Mouse (Mus musculus): ENCODE measurements at regions not wholly inside any gene's neighbourhood (a gene's known extent, or its start where the extent isn't known, plus 50 kb on each side); places are given as distances from the start of the nearest gene placed in this dataset.

GRCm38 (mm10) chr12:12147088-12147687 is 114.8 kb upstream of the Fam49a start:
- no peak for DNase-seq (ENCODE audit: low spot score)

DNA sequence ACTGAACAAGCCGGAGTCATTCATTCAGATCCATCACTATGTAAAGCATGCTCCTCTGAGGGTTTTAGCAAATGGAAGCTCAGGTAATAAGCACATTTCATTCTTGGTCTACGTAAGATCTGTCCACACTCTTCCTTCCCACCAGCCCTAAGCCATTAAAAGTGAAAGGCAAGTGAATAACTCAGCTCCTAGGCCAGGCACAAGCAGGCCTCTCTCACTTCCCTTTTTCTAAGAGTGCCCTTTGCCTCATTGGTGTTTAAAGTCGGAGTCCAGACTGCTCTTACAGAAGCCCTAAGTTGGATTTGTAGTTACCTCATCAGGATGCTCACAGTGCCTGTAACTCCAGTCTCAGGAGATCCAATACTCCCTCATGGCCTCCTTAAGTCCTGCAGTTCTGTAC is 114.1 kb upstream of the Fam49a start:
- no peak for DNase-seq (ENCODE audit: low spot score)

- no peak for DNase-seq (ENCODE audit: low spot score)
Measured at GRCm38 (mm10) chr12:12148659-12149399, 113.1 kb upstream of the Fam49a start.

GRCm38 (mm10) chr12:12164411-12164810 is 97.5 kb upstream of the Fam49a start:
- no peak for DNase-seq (ENCODE audit: low spot score)

GRCm38 (mm10) chr12:12170581-12170980 is 91.4 kb upstream of the Fam49a start:
- DNase-seq (ENCODE audit: low spot score) = no peak

- DNase-seq (ENCODE audit: low spot score) = no peak
Measured at GRCm38 (mm10) chr12:12172087-12172823, 89.7 kb upstream of the Fam49a start.

GRCm38 (mm10) chr12:12176331-12177263 is 85.3 kb upstream of the Fam49a start:
- DNase-seq (ENCODE audit: low spot score) = peak; percentile 64

GRCm38 (mm10) chr12:12177264-12178043 is 84.5 kb upstream of the Fam49a start:
- no peak for DNase-seq (ENCODE audit: low spot score)

DNA sequence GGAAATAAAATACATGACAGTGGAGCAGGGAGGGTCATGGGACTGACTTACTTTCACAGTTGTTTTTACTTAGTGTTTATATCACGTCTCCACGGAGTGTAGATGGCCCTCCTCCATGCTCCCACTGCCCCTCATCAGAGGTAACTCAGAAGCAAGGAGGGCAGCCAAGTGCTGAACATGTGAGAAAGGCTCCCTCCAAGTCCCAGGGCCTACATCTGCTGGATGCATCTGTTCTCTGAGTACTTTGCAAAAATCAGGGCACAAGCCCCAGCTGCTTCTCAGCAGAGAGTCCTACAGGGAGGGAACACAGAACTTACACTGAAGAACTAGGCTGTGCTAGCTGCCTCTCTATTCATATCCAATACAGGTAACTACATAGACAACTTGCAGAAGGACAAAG is 83.5 kb upstream of the Fam49a start:
- peak; percentile 16 for DNase-seq (ENCODE audit: low spot score)

DNA sequence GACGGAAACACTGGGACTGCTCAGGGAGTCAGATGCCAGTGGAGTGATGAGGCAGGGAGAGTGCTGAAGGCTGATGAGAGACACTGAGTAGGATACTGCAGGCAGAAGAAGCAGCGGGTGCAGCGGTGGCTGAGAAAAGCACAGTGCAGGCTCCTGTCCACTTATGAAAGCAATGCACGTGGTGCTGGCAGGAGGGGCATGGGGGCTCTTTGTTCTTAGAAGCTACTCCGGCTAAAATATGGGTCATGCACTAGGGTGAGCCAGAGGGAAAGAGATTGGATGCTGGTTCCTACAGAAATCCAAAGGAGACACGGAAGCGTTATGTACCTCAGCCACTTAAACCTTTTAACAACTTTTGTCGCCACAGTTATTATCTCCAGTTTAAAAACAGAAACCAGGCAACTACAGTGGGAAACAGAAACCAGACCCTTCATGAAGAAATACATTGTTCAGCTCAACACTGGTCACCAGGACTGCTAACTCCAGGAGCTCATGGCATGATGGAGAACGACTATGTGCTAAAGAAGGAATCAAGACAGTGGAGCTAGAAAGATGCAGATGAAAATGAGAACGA is 82.6 kb upstream of the Fam49a start:
- no peak for DNase-seq (ENCODE audit: low spot score)

DNA sequence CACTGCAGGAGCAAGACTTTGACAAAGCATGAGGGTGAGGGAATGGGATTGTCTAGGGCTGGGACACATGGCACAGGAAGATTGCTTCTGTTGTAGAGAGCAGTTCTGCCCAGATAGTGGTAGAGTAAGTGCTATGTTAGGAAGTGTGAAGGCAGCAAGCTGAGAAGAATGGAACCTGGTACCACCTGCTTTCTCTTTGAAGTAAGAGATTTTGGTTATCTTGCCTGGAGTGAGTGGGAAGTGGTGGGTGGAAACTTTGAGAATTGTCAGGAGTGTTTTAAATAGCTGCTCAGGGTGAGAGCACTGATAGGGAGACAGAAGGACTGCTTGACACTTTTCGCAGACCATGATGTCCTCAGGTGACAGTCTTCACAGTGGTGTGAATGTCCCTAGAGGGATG is 81.0 kb upstream of the Fam49a start:
- no peak for DNase-seq (ENCODE audit: low spot score)

GRCm38 (mm10) chr12:12181686-12182085 is 80.3 kb upstream of the Fam49a start:
- no peak for DNase-seq (ENCODE audit: low spot score)

DNA sequence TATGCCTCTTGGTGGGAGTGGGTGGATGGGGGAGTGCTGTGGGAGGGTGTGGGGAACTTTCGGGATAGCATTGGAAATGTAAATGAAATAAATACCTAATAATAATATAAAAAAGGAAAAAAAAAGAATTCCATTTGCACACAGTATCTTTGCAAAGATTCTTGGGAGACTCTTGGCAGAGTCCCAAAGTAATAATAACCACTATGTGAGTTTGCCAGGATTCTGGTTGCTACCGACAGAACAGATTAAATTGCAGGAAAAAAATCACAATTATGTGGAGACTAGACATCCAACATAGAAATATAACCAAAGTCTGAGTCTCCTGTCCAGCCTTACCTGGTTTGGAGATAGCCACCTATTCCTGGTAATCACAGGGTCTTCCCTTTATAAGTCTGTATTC is 75.6 kb upstream of the Fam49a start:
- DNase-seq (ENCODE audit: low spot score) = no peak

- DNase-seq (ENCODE audit: low spot score) = no peak
Measured at GRCm38 (mm10) chr12:12195066-12195465, 66.9 kb upstream of the Fam49a start.

GRCm38 (mm10) chr12:12196627-12197026 is 65.3 kb upstream of the Fam49a start:
- no peak for DNase-seq (ENCODE audit: low spot score)

- DNase-seq (ENCODE audit: low spot score) = no peak
Measured at GRCm38 (mm10) chr12:12208216-12208615, 53.7 kb upstream of the Fam49a start.
